Mouse (Mus musculus) olfactory bulb, adult 2 months (tissue): Measurements from ENCODE around the gene Actr1b.

ENCODE experiments used
- CTCF ChIP-seq: fragments of 200-500 bp; IDR thresholded peaks from 2 replicates; pipeline ENCODE4 v1.5.1; 2012; ENCODE audit warnings: low read depth, mild to moderate bottlenecking, low read length, moderate library complexity; ENCODE audit not compliant: insufficient read depth
- POLR2A ChIP-seq: fragments of 200-500 bp; IDR thresholded peaks from 2 replicates; pipeline ENCODE4 v1.6.1; 2012; ENCODE audit warnings: mild to moderate bottlenecking, low read depth, low read length, moderate library complexity; ENCODE audit not compliant: insufficient read depth

DNA sequence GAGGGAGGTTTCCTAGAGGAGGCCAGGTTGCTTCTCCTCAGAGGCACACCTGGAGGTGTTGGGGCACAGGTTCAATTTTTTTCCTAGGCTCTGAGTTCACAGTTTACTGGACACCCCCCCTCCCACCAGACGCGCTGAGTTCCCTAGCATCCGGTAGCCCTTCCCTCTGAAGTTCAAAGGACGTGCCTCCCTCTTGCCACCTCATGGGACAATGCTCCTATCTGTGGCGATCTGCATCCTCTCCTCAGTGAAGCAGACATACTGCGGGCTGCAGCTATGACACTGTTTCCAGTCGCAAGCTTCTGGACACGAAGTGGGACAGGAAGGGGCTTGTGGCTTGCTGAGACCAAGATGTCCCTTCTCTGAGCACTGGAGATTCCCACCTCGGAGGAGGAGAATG, 46.2 kb upstream of the Actr1b start:
- TF ChIP-seq POLR2A: no peak
- TF ChIP-seq CTCF: no peak
